Mouse (Mus musculus): ENCODE measurements around the gene Bfsp2.
A peak's percentile ranks its signal among the peaks of the same experiment; 100 is the strongest.
"Not testable (repeated sequence)": the region's sequence is repeated elsewhere in the genome, so short reads cannot be mapped to it uniquely, and the experiment has no call there.

Bfsp2 gene

GRCm38 (mm10) chr9:103430431-103431220 lies 49.6 kb downstream of the Bfsp2 start:
- DNase-seq (ENCODE audit: extremely low read depth, low read depth) = no peak

- peak; percentile 6 for DNase-seq (ENCODE audit: extremely low read depth, low read depth)
Observed at GRCm38 (mm10) chr9:103426425-103426824, 53.8 kb downstream of the Bfsp2 start.

- DNase-seq (ENCODE audit: extremely low read depth, low read depth) = peak; percentile 82
Observed at GRCm38 (mm10) chr9:103424869-103425268, 55.4 kb downstream of the Bfsp2 start.

- DNase-seq (ENCODE audit: extremely low read depth, low read depth) = no peak
Observed at GRCm38 (mm10) chr9:103423951-103424350, 56.3 kb downstream of the Bfsp2 start.

GRCm38 (mm10) chr9:103423384-103423783 lies 56.8 kb downstream of the Bfsp2 start:
- DNase-seq (ENCODE audit: extremely low read depth, low read depth) = no peak

- no peak for DNase-seq (ENCODE audit: extremely low read depth, low read depth)
Observed at GRCm38 (mm10) chr9:103422847-103423246, 57.4 kb downstream of the Bfsp2 start.

- no peak for DNase-seq (ENCODE audit: extremely low read depth, low read depth)
Observed at GRCm38 (mm10) chr9:103420844-103421243, 59.4 kb downstream of the Bfsp2 start.

- DNase-seq (ENCODE audit: extremely low read depth, low read depth) = no peak
Observed at GRCm38 (mm10) chr9:103418786-103419185, 61.4 kb downstream of the Bfsp2 start.

- not testable (repeated sequence) for DNase-seq (ENCODE audit: extremely low read depth, low read depth)
Observed at GRCm38 (mm10) chr9:103418267-103418666, 62.0 kb downstream of the Bfsp2 start.

GRCm38 (mm10) chr9:103413457-103413856 lies 66.8 kb downstream of the Bfsp2 start:
- no peak for DNase-seq (ENCODE audit: extremely low read depth, low read depth)

GRCm38 (mm10) chr9:103409119-103409518 lies 71.1 kb downstream of the Bfsp2 start:
- no peak for DNase-seq (ENCODE audit: extremely low read depth, low read depth)

GRCm38 (mm10) chr9:103408136-103408777 lies 72.0 kb downstream of the Bfsp2 start:
- no peak for DNase-seq (ENCODE audit: extremely low read depth, low read depth)

GRCm38 (mm10) chr9:103403331-103403973 lies 76.8 kb downstream of the Bfsp2 start:
- no peak for DNase-seq (ENCODE audit: extremely low read depth, low read depth)

GRCm38 (mm10) chr9:103398509-103399157 lies 81.6 kb downstream of the Bfsp2 start:
- no peak for DNase-seq (ENCODE audit: extremely low read depth, low read depth)

GRCm38 (mm10) chr9:103393256-103393655 lies 87.0 kb downstream of the Bfsp2 start:
- DNase-seq (ENCODE audit: extremely low read depth, low read depth) = no peak

- no peak for DNase-seq (ENCODE audit: extremely low read depth, low read depth)
Observed at GRCm38 (mm10) chr9:103391796-103392372, 88.3 kb downstream of the Bfsp2 start.

- DNase-seq (ENCODE audit: extremely low read depth, low read depth) = no peak
Observed at GRCm38 (mm10) chr9:103389261-103389660, 91.0 kb downstream of the Bfsp2 start.

GRCm38 (mm10) chr9:103387011-103387653 lies 93.1 kb downstream of the Bfsp2 start:
- no peak for DNase-seq (ENCODE audit: extremely low read depth, low read depth)

GRCm38 (mm10) chr9:103386573-103386972 lies 93.6 kb downstream of the Bfsp2 start:
- DNase-seq (ENCODE audit: extremely low read depth, low read depth) = no peak

- DNase-seq (ENCODE audit: extremely low read depth, low read depth) = no peak
Observed at GRCm38 (mm10) chr9:103385600-103385999, 94.6 kb downstream of the Bfsp2 start.

Measured in MEL-GATA-1-ER (cell line).